Mouse (Mus musculus) spleen, adult 2 months (tissue): ENCODE measurements around the gene Gkn2. TPM values are rescaled to one million over a fixed set of nuclear protein-coding genes. Genes with fewer than 3 reads are reported as not detected.

Experiments used
- DNase-seq, 2 experiments: peaks; one replicate each; pipeline versions ENCODE4 v3.0.0 to v3.0.0-alpha.2; 2012 to 2021; ENCODE audit warnings: low spot score in 2 of 2, low read depth in 1 of 2
- H3K27ac ChIP-seq: fragments of 200-500 bp; 2 replicates; pipeline ENCODE4 v1.5.1; 2012; ENCODE audit warnings: low read length, inconsistent platforms; ENCODE audit not compliant: insufficient read depth
- H3K27me3 ChIP-seq: fragments of 200-500 bp; 2 replicates; pipeline ENCODE4 v1.6.1; 2012; ENCODE audit warnings: mild to moderate bottlenecking, moderate library complexity, low read length, inconsistent platforms; ENCODE audit not compliant: control insufficient read depth, insufficient read depth
- H3K36me3 ChIP-seq: fragments of 200-500 bp; 2 replicates; pipeline ENCODE4 v1.6.1; 2012; ENCODE audit warnings: mild to moderate bottlenecking, low read length, inconsistent platforms; ENCODE audit not compliant: control insufficient read depth, insufficient read depth
- H3K4me1 ChIP-seq: fragments of 200-500 bp; 2 replicates; pipeline ENCODE4 v1.6.1; 2011; ENCODE audit warnings: inconsistent platforms; ENCODE audit not compliant: control insufficient read depth, insufficient read depth, insufficient read length
- H3K4me3 ChIP-seq: fragments of 200-500 bp; 2 replicates; pipeline ENCODE4 v1.5.1; 2011; ENCODE audit warnings: mild to moderate bottlenecking, inconsistent platforms; ENCODE audit not compliant: insufficient read depth, insufficient read length; ENCODE audit errors: extremely low read depth
- CTCF ChIP-seq: fragments of 200-500 bp; IDR thresholded peaks from 2 replicates; pipeline ENCODE4 v1.5.1; 2011; ENCODE audit warnings: mild to moderate bottlenecking, inconsistent platforms; ENCODE audit not compliant: insufficient read depth, insufficient read length, insufficient replicate concordance; ENCODE audit errors: extremely low read depth
- POLR2A ChIP-seq: fragments of 200-500 bp; IDR thresholded peaks from 2 replicates; pipeline ENCODE4 v1.6.1; 2011; ENCODE audit warnings: low read depth, low read length, inconsistent platforms
- WGBS: fragments of 180-500 bp; shearing (Covaris S2); methylation state at CpG from one replicate; pipeline ENCODE4 v1.1.7; 2018; 5-methylcytosine and 5-hydroxymethylcytosine counted together
- polyA plus RNA-seq: library from polyadenylated mRNA; depleted of rRNA; stranded (reverse); fragments of >200 nt; gene quantifications from 2 replicates; pipeline ENCODE4 v1.2.3, GENCODE M21; 2012

The Gkn2 gene
- polyA plus RNA-seq, 1 experiment, result not detected

GRCm38 (mm10) chr6:87399137-87399536 is 26.0 kb downstream of the Gkn2 start:
- DNase-seq, result peak; percentile 43 to 83
- peaks cover 12% of the 10 kb centered on the region; the same call in 1 of the 2 replicates for H3K4me1 ChIP-seq
- no peak overlapping the region for H3K4me3 ChIP-seq
- WGBS, result under 1% methylated on average over 5 of the region's 5 CpGs
- no peaks in the 10 kb centered on the region for H3K27me3 ChIP-seq
- no peaks in the 10 kb centered on the region for H3K36me3 ChIP-seq
- H3K27ac ChIP-seq, result no peak overlapping the region
- no peak for TF ChIP-seq POLR2A
- TF ChIP-seq CTCF, result peak; percentile 88; the same call in 1 of the 2 replicates

GRCm38 (mm10) chr6:87399886-87400566 is 26.9 kb downstream of the Gkn2 start:
- DNase-seq, result peak; percentile 19 to 37
- no peaks in the 10 kb centered on the region for H3K36me3 ChIP-seq
- peaks cover 12% of the 10 kb centered on the region; the same call in 1 of the 2 replicates for H3K4me1 ChIP-seq
- peak overlapping the region; percentile 10 for H3K27ac ChIP-seq
- H3K4me3 ChIP-seq, result no peak overlapping the region
- TF ChIP-seq CTCF (no peak), POLR2A (no peak)
- WGBS, result 2% methylated on average over 4 of the region's 4 CpGs
- H3K27me3 ChIP-seq, result no peaks in the 10 kb centered on the region

GRCm38 (mm10) chr6:87401456-87401855 is 28.3 kb downstream of the Gkn2 start:
- 83% methylated on average over 6 of the region's 6 CpGs for WGBS

GRCm38 (mm10) chr6:87412011-87412410 is 38.9 kb downstream of the Gkn2 start:
- Histone ChIP-seq H3K27me3 (no peaks in the 10 kb centered on the region), H3K4me1 (no peaks in the 10 kb centered on the region), H3K27ac (no peak overlapping the region), H3K4me3 (no peak overlapping the region), H3K36me3 (no peaks in the 10 kb centered on the region)
- no peak for TF ChIP-seq POLR2A
- no peak for TF ChIP-seq CTCF
- 61% methylated on average over 3 of the region's 3 CpGs for WGBS
- no peak for DNase-seq

More at GRCm38 (mm10) chr6:87401456-87401855, 28.3 kb downstream of the Gkn2 start:
- Histone ChIP-seq H3K36me3 (no peaks in the 10 kb centered on the region), H3K4me3 (no peak overlapping the region), H3K4me1 (peaks cover 12% of the 10 kb centered on the region; the same call in 1 of the 2 replicates), H3K27ac (no peak overlapping the region), H3K27me3 (no peaks in the 10 kb centered on the region)
- TF ChIP-seq CTCF (no peak), POLR2A (no peak)
- DNase-seq, result no peak

- Histone ChIP-seq H3K4me3 (no peak overlapping the region), H3K27me3 (no peaks in the 10 kb centered on the region), H3K27ac (no peak overlapping the region), H3K4me1 (no peaks in the 10 kb centered on the region), H3K36me3 (no peaks in the 10 kb centered on the region)
- no peak for DNase-seq
- TF ChIP-seq CTCF, result no peak
- no peak for TF ChIP-seq POLR2A
- 82% methylated on average over 7 of the region's 7 CpGs for WGBS
Measured at GRCm38 (mm10) chr6:87422304-87422703, 49.1 kb downstream of the Gkn2 start.

- H3K36me3 ChIP-seq, result no peaks in the 10 kb centered on the region
- WGBS, result 56% methylated on average over 19 of the region's 19 CpGs
- H3K4me1 ChIP-seq, result no peaks in the 10 kb centered on the region
- TF ChIP-seq POLR2A (no peak), CTCF (no peak)
- H3K27me3 ChIP-seq, result no peaks in the 10 kb centered on the region
- H3K4me3 ChIP-seq, result no peak overlapping the region
- H3K27ac ChIP-seq, result no peak overlapping the region
- no peak for DNase-seq
Measured at GRCm38 (mm10) chr6:87424037-87424816, 51.1 kb downstream of the Gkn2 start.
